Mouse (Mus musculus): ENCODE data around the gene Bdkrb2. TPM values are rescaled to one million over a fixed set of nuclear protein-coding genes. Genes with fewer than 3 reads are reported as not detected.

Bdkrb2 gene
- polyA plus RNA-seq, 1 experiment from 2014 or later, result 1.6 TPM

DNA sequence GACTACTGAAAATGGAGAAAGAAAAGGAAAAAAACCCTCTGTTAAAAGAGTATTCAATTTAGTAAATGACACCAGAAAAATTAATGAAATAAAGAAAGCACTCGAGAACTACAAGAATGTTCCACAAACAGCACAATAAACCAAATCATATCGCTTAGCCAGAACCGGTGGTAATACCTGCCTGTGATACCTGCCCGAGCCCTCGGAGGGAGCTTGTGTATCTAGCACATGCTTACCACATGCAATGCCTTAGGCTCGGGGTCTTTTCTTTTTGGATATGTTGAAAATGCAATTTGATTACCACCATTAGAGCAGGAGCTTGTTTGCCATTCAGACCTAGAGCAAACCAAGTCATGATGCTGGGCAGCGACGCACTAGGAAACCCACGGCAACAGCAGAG, 73.5 kb downstream of the Bdkrb2 start:
- no peak overlapping the region for H3K9ac ChIP-seq
- H3K4me1 ChIP-seq, result no peaks in the 10 kb centered on the region
- no peaks in the 10 kb centered on the region for H3K27me3 ChIP-seq
- no peak overlapping the region for H3K27ac ChIP-seq
- 94% methylated on average over 9 of the region's 9 CpGs for WGBS
- peaks cover 84% of the 10 kb centered on the region for H3K36me3 ChIP-seq
- H3K4me2 ChIP-seq (replicated peaks), result no peak overlapping the region
- H3K4me3 ChIP-seq, result no peak overlapping the region
- ATAC-seq (ENCODE audit: low FRiP score), result no peak
- H3K9me3 ChIP-seq (replicated peaks), result no peaks in the 10 kb centered on the region

DNA sequence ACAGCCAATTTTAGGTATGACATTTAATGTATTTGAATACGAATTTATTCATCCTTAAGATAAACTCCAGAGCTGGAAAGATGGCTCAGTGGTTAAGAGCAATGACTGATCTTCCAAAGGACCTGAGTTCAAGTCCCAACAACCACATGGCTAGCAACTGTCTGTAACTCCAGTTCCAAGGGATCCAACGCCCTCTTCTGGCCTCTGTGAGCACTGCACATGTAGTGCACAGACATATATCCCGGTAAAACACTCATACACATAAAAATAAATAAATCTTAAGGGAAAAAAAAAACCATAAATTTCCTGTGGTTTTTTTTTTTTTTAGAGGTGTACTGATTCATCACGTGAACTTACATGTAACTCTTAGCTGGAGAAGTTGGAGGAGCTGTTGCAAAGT, 74.5 kb downstream of the Bdkrb2 start:
- H3K4me2 ChIP-seq (replicated peaks), result no peak overlapping the region
- H3K36me3 ChIP-seq, result peaks cover 93% of the 10 kb centered on the region

DNA sequence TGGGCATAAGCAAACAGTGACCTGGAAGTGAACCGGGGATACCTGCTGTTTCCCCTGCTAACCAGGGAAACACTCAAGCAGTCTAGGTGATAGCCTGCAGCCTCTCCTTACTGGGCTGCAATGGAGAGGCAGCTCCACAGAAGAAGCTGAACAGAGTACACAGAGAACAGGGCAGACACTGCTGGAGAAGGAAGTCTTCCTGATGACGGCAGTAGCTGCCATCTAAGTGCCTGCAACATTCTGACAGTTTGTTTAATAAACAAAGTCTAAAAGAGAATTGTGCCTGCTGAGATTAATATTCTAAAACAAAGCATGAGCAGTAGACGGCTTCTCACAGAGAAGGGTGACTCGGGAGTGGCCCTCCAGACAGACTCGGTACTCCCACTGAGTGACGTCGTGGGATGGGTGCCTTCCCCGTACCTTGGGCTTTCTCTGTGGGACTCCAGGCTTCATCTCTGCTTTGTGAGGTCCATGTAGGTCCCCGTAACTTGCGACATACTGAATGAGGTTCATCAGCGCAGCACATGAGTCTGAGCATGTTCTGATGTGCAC, 79.8 kb downstream of the Bdkrb2 start:
- no peaks in the 10 kb centered on the region for H3K27me3 ChIP-seq
- no peaks in the 10 kb centered on the region for H3K4me1 ChIP-seq
- no peak overlapping the region for H3K4me3 ChIP-seq
- ATAC-seq (ENCODE audit: low FRiP score), result no peak
- H3K9me3 ChIP-seq (replicated peaks), result no peaks in the 10 kb centered on the region
- H3K27ac ChIP-seq, result no peak overlapping the region
- 93% methylated on average over 11 of the region's 11 CpGs for WGBS
- H3K36me3 ChIP-seq, result peaks cover 95% of the 10 kb centered on the region
- H3K9ac ChIP-seq, result no peak overlapping the region
- no peak overlapping the region for H3K4me2 ChIP-seq (replicated peaks)

More for the DNA sequence above, 74.5 kb downstream of the Bdkrb2 start:
- H3K4me1 ChIP-seq, result no peaks in the 10 kb centered on the region
- no peak overlapping the region for H3K4me3 ChIP-seq
- no peaks in the 10 kb centered on the region for H3K9me3 ChIP-seq (replicated peaks)
- no peak overlapping the region for H3K9ac ChIP-seq
- 83% methylated on average over 4 of the region's 4 CpGs for WGBS
- no peak for ATAC-seq (ENCODE audit: low FRiP score)
- no peak overlapping the region for H3K27ac ChIP-seq
- no peaks in the 10 kb centered on the region for H3K27me3 ChIP-seq

Other genes with a start within 250 kb of the Bdkrb2 start
- gene Tunar, start 229.4 kb upstream of the Bdkrb2 start, polyA plus RNA-seq (2016; fragmentation: Nextera tagmentation; extraction: Ambion mirVana), result 3.1 and 3.9 TPM in 2 replicates
- gene D430019H16Rik, start 109.4 kb upstream of the Bdkrb2 start, polyA plus RNA-seq (2016; fragmentation: Nextera tagmentation; extraction: Ambion mirVana), result 7.0 and 8.1 TPM in 2 replicates
- gene Bdkrb1, start 39.9 kb downstream of the Bdkrb2 start, polyA plus RNA-seq (2016; fragmentation: Nextera tagmentation; extraction: Ambion mirVana), result not detected in 2 replicates
- 33.6 and 34.5 TPM in 2 replicates for gene Gskip, start 121.6 kb downstream of the Bdkrb2 start, polyA plus RNA-seq (2016; fragmentation: Nextera tagmentation; extraction: Ambion mirVana)
- gene Atg2b, start 122.0 kb downstream of the Bdkrb2 start, polyA plus RNA-seq (2016; fragmentation: Nextera tagmentation; extraction: Ambion mirVana), result 19.3 TPM in 2 replicates
- gene Ak7, start 142.8 kb downstream of the Bdkrb2 start, polyA plus RNA-seq (2016; fragmentation: Nextera tagmentation; extraction: Ambion mirVana), result 2.5 and 3.3 TPM in 2 replicates
- gene Papola, start 221.5 kb downstream of the Bdkrb2 start, polyA plus RNA-seq (2016; fragmentation: Nextera tagmentation; extraction: Ambion mirVana), result 278 and 308 TPM in 2 replicates

All from hindbrain, embryonic 12.5 days (tissue).